Mouse (Mus musculus): ENCODE data around the gene Dpm3.

Gene Dpm3

GRCm38 (mm10) chr3:89231772-89232275 lies 27.3 kb upstream of the Dpm3 start:
- DNase-seq (ENCODE audit: low read depth) = no peak

DNA sequence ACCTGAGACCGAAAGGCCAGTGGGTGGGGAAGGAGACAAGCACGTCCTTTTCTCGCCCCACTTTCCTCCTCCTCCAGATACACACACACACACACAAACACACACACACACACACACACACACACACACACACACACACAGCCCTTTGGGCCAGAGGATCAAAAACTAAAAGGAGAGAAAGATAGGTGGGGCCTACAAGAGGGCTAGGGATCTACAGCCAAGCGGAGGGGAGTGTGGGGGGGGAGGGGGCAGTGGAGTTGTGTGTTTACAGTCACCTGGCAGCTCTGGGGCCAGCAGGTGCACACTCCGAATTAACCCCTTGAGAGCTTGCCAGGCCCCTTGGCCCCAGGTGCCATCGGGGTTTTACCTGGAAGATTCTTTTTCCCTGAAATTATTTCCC lies 26.5 kb upstream of the Dpm3 start:
- no peak for DNase-seq (ENCODE audit: low read depth)

DNA sequence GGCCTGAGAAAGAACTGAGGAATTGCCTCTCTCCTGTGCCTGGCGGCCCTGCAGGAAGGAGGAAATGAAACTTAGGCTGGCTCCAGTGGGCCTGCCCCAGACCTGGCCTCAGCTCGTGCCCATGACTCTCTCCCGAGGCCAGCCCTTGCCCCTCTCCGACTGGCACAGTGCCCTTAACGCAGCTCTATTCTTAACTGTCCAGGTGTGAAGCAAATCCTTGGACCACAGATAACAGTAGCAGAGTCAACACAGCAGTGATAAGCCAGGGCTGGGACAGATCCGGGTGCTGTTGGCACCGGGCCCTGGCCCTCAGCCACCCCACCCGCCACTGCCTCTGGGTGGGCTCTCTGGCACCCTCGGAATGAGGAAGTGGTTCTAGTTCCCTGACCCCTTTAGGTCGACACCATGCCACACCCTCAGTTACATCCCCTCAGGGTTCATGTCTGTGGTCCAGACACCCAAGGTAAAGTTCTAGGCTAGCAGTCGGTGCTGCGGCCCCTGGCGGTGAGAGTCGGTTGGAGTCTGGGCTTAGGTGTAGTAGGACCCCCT lies 25.5 kb upstream of the Dpm3 start:
- no peak for DNase-seq (ENCODE audit: low read depth)

GRCm38 (mm10) chr3:89236516-89236915 lies 22.6 kb upstream of the Dpm3 start:
- DNase-seq (ENCODE audit: low read depth) = no peak

DNA sequence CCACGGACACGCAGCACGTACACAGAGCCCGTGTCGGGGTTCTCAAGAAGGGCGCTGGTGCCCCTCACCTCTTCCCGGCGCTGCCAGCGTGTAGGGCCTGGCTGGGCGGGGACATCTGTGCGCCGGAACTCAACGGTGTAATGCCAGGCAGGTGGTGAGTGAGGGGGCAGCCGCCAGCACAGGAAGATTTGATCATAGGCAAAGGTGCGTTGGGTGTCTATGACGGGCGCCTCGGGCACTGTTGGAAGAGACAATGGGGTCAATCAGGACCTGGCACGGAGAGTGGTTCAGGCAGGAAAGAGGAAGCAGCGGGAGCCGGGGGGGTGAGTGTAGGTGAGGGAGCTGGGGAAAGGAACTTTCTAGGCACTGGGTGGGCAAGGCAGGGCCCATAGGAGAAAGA lies 21.5 kb upstream of the Dpm3 start:
- no peak for DNase-seq (ENCODE audit: low read depth)

GRCm38 (mm10) chr3:89238494-89238893 lies 20.7 kb upstream of the Dpm3 start:
- no peak for DNase-seq (ENCODE audit: low read depth)

DNA sequence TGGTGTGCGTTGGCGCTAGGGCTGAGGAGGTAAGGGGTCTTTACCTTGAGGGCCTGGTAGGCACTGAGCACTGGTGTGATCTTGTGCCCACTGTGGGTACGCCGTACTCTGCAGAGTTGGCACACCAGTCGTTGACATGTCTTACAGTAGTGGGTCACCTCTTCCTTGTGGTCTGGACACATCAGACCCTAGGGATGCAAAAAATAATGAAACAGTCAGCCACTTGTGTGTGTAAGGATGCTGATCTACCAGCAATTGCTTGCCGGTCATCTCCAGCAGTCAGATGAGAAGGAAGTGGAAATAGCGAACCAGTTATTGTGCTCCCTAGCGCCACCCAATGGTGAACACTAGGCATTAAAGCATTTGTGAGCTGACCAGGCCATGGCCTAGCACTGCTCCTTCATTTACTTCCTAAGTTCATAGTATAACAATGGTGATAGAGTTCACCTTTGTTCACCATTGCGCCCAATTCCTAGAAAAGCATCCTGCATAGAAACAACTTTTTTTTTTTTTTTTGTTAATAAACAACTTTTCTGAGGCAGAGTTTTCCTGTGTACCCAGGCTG lies 16.7 kb upstream of the Dpm3 start:
- peak; percentile 72 for DNase-seq (ENCODE audit: low read depth)

GRCm38 (mm10) chr3:89243609-89244008 lies 15.5 kb upstream of the Dpm3 start:
- peak; percentile 80 for DNase-seq (ENCODE audit: low read depth)

DNA sequence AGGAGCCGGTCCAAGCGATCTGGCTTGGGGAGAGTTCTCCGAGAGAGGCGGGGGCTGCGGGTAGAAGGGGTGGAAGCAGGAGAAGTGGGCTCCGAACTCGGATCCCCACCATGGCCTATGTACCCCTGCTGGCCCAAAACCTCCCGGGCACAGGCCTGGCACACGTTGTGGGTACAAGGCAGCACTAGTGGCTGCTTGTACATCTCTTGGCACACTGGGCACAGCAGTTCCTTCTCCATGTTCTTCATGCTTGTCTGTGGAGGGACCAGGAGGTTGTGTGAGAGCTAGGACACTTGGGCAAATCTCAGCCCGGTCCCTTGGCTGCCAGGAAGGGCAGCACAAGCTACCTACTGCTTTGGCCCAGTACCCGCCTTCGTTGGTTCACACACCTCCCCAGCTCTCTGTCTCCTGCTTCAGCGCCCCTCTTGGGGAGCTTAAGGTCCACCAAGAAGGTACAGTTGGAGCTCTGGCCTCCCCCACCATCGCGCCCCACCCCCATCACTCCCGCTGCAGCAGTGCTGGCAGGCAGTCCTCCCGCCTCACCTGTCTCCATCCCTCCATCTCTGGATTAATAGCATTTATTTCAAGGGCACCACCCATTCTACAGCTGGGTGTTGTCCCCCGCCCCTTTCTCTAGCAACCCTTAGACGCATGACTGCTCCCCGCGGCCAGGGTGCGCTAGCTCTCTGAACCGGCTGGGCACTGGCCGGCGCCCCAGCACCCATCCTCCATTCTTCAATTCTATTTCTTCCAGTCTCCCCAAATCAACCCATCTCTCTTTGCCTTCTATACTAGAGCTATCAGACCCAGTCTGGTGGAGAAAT lies 14.8 kb upstream of the Dpm3 start:
- peak; percentile 59 for DNase-seq (ENCODE audit: low read depth)

- DNase-seq (ENCODE audit: low read depth) = peak; percentile 66
Observed at GRCm38 (mm10) chr3:89244982-89245687, 14.0 kb upstream of the Dpm3 start.

- no peak for DNase-seq (ENCODE audit: low read depth)
Observed at GRCm38 (mm10) chr3:89245688-89246171, 13.4 kb upstream of the Dpm3 start, which contains the start of gene Krtcap2. Krtcap2 (plus strand) TSS chr3:89245966.

- DNase-seq (ENCODE audit: low read depth) = peak; percentile 92
Observed at GRCm38 (mm10) chr3:89246261-89247100, 12.7 kb upstream of the Dpm3 start, which contains the start of gene Trim46. Trim46 (minus strand) TSS chr3:89246309.

GRCm38 (mm10) chr3:89247466-89247865 lies 11.7 kb upstream of the Dpm3 start:
- DNase-seq (ENCODE audit: low read depth) = no peak

DNA sequence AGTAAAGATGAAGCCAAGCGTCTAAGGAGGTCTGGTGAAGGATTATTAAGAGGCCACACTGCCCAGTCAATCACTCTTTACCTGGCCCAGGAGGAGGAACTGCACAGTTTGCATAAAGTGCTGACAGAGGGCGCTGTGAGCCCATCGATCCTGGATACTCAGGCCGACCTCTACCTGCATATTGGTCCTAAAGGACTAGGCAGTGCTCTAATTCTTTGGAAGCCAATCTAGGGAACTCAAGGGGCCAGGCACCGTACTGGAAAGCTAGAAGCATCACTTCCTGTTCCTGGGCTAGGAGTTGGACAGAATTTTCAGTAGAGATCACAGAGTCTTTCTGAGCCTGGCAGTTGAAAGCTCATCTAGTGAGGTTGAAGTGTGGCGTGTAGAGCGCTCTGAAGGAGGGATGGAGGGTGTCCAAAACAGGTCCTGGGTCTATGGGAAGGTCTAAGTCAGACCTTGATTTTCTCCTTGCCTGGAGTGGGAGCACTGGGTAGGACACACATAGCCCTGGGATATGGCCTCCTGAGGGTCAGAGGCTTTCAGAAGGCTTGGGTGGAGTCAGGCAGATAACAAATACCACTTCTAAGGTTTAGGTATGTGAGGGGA lies 8.6 kb upstream of the Dpm3 start:
- peak; percentile 84 for DNase-seq (ENCODE audit: low read depth)

- DNase-seq (ENCODE audit: low read depth) = peak; percentile 64
Observed at GRCm38 (mm10) chr3:89251365-89251895, 7.7 kb upstream of the Dpm3 start.

- no peak for DNase-seq (ENCODE audit: low read depth)
Observed at GRCm38 (mm10) chr3:89254994-89255393, 4.2 kb upstream of the Dpm3 start.

DNA sequence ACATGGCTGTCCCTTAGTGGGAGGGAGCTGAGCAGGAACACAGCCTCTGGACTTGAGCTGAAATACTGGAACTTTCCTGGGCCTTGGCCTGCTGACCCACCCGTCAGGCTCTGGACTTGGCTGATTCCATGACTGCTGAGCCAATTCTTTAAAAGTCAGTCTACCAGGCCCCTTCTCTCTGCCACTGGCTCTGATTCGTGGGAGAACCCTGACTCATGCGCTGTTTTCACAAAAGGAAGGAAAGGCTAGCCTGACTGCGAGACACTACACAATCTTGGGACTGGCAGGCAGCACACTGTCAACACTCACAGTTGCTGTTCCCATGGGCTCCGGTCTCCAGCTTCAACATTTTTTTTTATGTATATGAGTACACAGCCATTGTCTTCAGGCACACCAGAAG lies 3.0 kb upstream of the Dpm3 start:
- DNase-seq (ENCODE audit: low read depth) = no peak

DNA sequence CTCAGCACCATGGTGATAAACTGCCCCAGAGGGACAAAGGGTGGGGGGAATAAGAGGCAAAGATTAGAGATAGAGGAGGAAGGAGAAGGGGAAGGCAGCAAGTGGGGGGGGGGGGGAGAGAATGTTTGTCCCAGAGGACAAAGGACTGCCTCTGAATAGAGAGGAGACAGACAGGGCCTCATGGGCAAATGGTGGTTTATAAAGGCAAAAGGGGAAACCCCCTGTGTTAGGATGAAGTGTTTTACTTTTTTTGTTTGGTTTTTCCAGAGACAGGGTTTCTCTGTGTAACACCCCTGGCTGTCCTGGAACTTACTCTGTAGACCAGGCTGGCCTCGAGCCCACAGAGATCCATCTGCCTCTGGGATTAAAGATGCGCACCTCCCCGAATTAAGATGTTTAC lies 1.1 kb downstream of the Dpm3 start:
- no peak for DNase-seq (ENCODE audit: low read depth)

GRCm38 (mm10) chr3:89262417-89262816 lies 3.3 kb downstream of the Dpm3 start:
- DNase-seq (ENCODE audit: low read depth) = no peak

DNA sequence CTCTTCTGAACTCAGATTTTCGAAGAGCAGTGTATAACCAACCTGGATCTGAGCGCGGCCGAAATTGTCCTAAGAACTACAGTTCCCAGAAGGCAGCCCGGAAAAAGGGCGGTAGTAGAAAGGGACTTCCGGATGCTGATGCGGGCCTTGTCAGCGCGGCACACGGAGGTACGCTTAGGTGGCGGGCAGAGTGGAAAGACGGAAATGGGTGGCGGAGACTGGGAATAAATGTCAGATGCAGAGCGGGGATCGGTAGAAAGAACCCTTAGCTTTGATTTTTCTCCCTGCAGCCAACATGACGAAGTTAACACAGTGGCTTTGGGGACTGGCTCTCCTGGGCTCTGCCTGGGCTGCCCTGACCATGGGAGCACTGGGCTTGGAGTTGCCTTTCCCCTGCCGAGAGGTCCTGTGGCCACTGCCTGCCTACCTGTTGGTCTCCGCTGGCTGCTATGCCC lies 7.3 kb downstream of the Dpm3 start:
- peak; percentile 83 for DNase-seq (ENCODE audit: low read depth)

- DNase-seq (ENCODE audit: low read depth) = no peak
Observed at GRCm38 (mm10) chr3:89268916-89269315, 9.8 kb downstream of the Dpm3 start.

Measured in naive thymus-derived CD4-positive, alpha-beta T cell, adult 2 months (primary cell).